Mouse (Mus musculus) heart, postnatal 0 days (tissue): ENCODE data around the gene Gm49336.

Experiments used
- CTCF ChIP-seq: IDR thresholded peaks from 2 replicates; pipeline ENCODE4 v1.5.1; 2016; ENCODE audit warnings: antibody characterized with exemption, control low read depth, low read depth
- EP300 ChIP-seq: IDR thresholded peaks from 2 replicates; pipeline ENCODE4 v1.6.1; 2016; ENCODE audit warnings: antibody characterized with exemption, low read depth

GRCm38 (mm10) chr14:60196884-60197283, 54.4 kb downstream of the Gm49336 start, which contains the start of gene Atp8a2:
- TF ChIP-seq CTCF (no peak), EP300 (no peak)
